In genomic region chr3:136721804-136722427, GRCm38 (mm10) we compare ENCODE assay signal across 16 mouse cellular contexts. TPM values are rescaled to one million over a fixed set of nuclear protein-coding genes. Genes with fewer than 3 reads are reported as not detected.
DNase-seq lines count a peak whose midpoint lies in the region; ATAC-seq and TF ChIP-seq lines count a peak whose summit lies in the region.
"Had no signal": no experiment of that assay in that cellular context is flagged by ENCODE, and none has a peak within 500 bp of the region (broad histone marks: within the 10 kb centered on the region; RNA-seq: fewer than 3 reads in every experiment).

No protein-coding gene starts in this region.

- peak; percentile 58 for DNase-seq in embryo, embryonic 10 days (ENCODE audit: low spot score)
- DNase-seq in embryo, embryonic 9.5 days (ENCODE audit: extremely low spot score) = no peak
- peak; percentile 52 for DNase-seq in kidney, postnatal 0 days (ENCODE audit: low spot score)
- DNase-seq in kidney, postnatal 25 days = no peak
- DNase-seq in hindlimb bud, embryonic 11.5 days (ENCODE audit: extremely low spot score, low read depth, low spot score) = peak; percentile 37
- peak; percentile 87 for DNase-seq in skeletal muscle tissue, adult 2 months (ENCODE audit: low read depth, low spot score)
- no peak for DNase-seq in urinary bladder, postnatal 36 days (ENCODE audit: low spot score in 2 of 2)
- DNase-seq in frontal cortex, postnatal 25 days (ENCODE audit: low spot score in 2 of 2) = no peak
- DNase-seq: cerebellum, adult 11 months; kidney, postnatal 10 days; right cerebral cortex, postnatal 14 days; thymus, adult 2 months had no signal

- no peak overlapping the region for H3K4me2 ChIP-seq in kidney, postnatal 0 days (ENCODE audit: low read length)
- H3K4me2 ChIP-seq: hindbrain, embryonic 13.5 days; lung, embryonic 15.5 days had no signal

- no peaks in the 10 kb centered on the region for H3K9me3 ChIP-seq in kidney, postnatal 0 days (replicated peaks; ENCODE audit: low read length)
- H3K9me3 ChIP-seq: hindbrain, embryonic 13.5 days; lung, embryonic 15.5 days had no signal

- WGBS in kidney, postnatal 0 days = 36% methylated on average over 4 of the region's 4 CpGs

- no peak overlapping the region for H3K9ac ChIP-seq in kidney, postnatal 0 days (ENCODE audit: low read depth, low read length)
- H3K9ac ChIP-seq: hindbrain, embryonic 13.5 days; lung, embryonic 15.5 days had no signal

- no peak overlapping the region for H3K4me3 ChIP-seq in kidney, postnatal 0 days (replicated peaks; ENCODE audit: low read depth, low read length)
- H3K4me3 ChIP-seq: hindbrain, embryonic 13.5 days; left cerebral cortex, adult 2 months; lung, embryonic 15.5 days had no signal

- H3K4me1 ChIP-seq in kidney, postnatal 0 days (replicated peaks; ENCODE audit: insufficient read depth, low read length) = peaks cover 7% of the 10 kb centered on the region; the same call in 1 of the 2 replicates

- no peak for TF ChIP-seq CTCF in kidney, postnatal 0 days (IDR thresholded peaks at IDR 0.05; ENCODE audit: low read depth)

- no peak overlapping the region for H3K27ac ChIP-seq in kidney, postnatal 0 days
- H3K27ac ChIP-seq: hindbrain, embryonic 13.5 days; left cerebral cortex, adult 2 months; lung, embryonic 15.5 days had no signal

- H3K27me3 ChIP-seq in kidney, postnatal 0 days (ENCODE audit: insufficient read depth, low read length) = no peaks in the 10 kb centered on the region
- H3K27me3 ChIP-seq: hindbrain, embryonic 13.5 days; lung, embryonic 15.5 days; Patski had no signal

- H3K36me3 ChIP-seq in kidney, postnatal 0 days (ENCODE audit: insufficient read depth, low read length) = no peaks in the 10 kb centered on the region
- H3K36me3 ChIP-seq: lung, embryonic 15.5 days had no signal

- no peak for ATAC-seq in kidney, postnatal 0 days (replicated peaks; ENCODE audit: low FRiP score, low read depth)

RNA-seq across cellular contexts. Expression of gene Ppp3ca, which starts 52.0 kb away (rescaled TPM):
- 60.7 and 66.1 TPM in 2 replicates for polyA plus RNA-seq in kidney, postnatal 0 days (2015; fragmentation: Nextera tagmentation; extraction: Ambion mirVana)

Comparison
In these comparisons a context has a peak if more than half of its experiments do, and no peak if none do; other contexts are left out.
1. DNase-seq: peak in embryo, embryonic 10 days (single experiment), kidney, postnatal 0 days (single experiment), hindlimb bud, embryonic 11.5 days (single experiment) and skeletal muscle tissue, adult 2 months (single experiment); none in embryo, embryonic 9.5 days (single experiment), kidney, postnatal 25 days (0 of 2), urinary bladder, postnatal 36 days (0 of 2) and frontal cortex, postnatal 25 days (0 of 2).